Mouse (Mus musculus): ENCODE measurements around the gene Cacnb2. TPM values are rescaled to one million over a fixed set of nuclear protein-coding genes. Genes with fewer than 3 reads are reported as not detected.

The Cacnb2 gene
- polyA plus RNA-seq, 1 experiment from 2014 or later: 1.5 TPM

- ATAC-seq (ENCODE audit: low FRiP score, low TSS enrichment) (no peak), DNase-seq (ENCODE audit: low spot score) (no peak)
- Histone ChIP-seq H3K9me3 (ENCODE audit: control insufficient read depth, low read length) (no peaks in the 10 kb centered on the region), H3K27me3 (ENCODE audit: control insufficient read depth, insufficient read depth, low read length) (no peaks in the 10 kb centered on the region), H3K9ac (ENCODE audit: low read length) (no peak overlapping the region), H3K4me1 (replicated peaks; ENCODE audit: control insufficient read depth, insufficient read depth) (no peaks in the 10 kb centered on the region), H3K4me2 (replicated peaks; ENCODE audit: low read depth) (no peak overlapping the region), H3K4me3 (ENCODE audit: low read depth, low read length) (no peak overlapping the region), H3K36me3 (ENCODE audit: control insufficient read depth, insufficient read depth, low read length) (no peaks in the 10 kb centered on the region), H3K27ac (replicated peaks) (no peak overlapping the region)
- 70% methylated on average over 3 of the region's 3 CpGs for WGBS
- no peak for TF ChIP-seq EP300 (optimal IDR thresholded peaks at IDR 0.05)
- no peak for TF ChIP-seq CTCF (IDR thresholded peaks at IDR 0.05; ENCODE audit: low read depth)
These were observed 340.9 kb downstream of the Cacnb2 start for GRCm38 (mm10) chr2:14943691-14944357.

DNA sequence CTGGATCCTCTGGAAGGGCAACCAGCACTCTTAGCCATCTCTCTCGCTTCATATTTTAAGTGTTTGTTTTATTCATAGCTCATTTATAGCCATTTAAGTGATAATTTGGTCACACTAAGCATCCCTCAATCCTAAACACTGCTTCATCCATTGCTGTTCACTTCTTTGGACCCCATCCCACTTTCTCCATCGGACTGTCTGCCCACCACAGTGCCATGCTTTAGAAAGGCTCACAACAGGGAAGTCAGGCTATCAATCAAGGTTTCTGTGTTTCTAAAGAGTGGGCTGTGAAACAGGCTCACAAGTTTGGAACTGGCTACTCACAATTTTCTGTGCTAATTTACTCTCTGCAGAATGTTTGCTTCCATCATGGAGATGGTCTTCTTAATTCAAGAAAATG lies 350.2 kb downstream of the Cacnb2 start:
- DNase-seq (ENCODE audit: low spot score) (no peak), ATAC-seq (ENCODE audit: low FRiP score, low TSS enrichment) (no peak)
- Histone ChIP-seq H3K36me3 (ENCODE audit: control insufficient read depth, insufficient read depth, low read length) (no peaks in the 10 kb centered on the region), H3K9ac (ENCODE audit: low read length) (no peak overlapping the region), H3K9me3 (ENCODE audit: control insufficient read depth, low read length) (no peaks in the 10 kb centered on the region), H3K4me3 (ENCODE audit: low read depth, low read length) (no peak overlapping the region), H3K27me3 (ENCODE audit: control insufficient read depth, insufficient read depth, low read length) (no peaks in the 10 kb centered on the region), H3K4me2 (replicated peaks; ENCODE audit: low read depth) (no peak overlapping the region), H3K27ac (replicated peaks) (no peak overlapping the region), H3K4me1 (replicated peaks; ENCODE audit: control insufficient read depth, insufficient read depth) (no peaks in the 10 kb centered on the region)
- no peak for TF ChIP-seq EP300 (optimal IDR thresholded peaks at IDR 0.05)
- no peak for TF ChIP-seq CTCF (IDR thresholded peaks at IDR 0.05; ENCODE audit: low read depth)
- 74% methylated on average over 2 of the region's 2 CpGs for WGBS

DNA sequence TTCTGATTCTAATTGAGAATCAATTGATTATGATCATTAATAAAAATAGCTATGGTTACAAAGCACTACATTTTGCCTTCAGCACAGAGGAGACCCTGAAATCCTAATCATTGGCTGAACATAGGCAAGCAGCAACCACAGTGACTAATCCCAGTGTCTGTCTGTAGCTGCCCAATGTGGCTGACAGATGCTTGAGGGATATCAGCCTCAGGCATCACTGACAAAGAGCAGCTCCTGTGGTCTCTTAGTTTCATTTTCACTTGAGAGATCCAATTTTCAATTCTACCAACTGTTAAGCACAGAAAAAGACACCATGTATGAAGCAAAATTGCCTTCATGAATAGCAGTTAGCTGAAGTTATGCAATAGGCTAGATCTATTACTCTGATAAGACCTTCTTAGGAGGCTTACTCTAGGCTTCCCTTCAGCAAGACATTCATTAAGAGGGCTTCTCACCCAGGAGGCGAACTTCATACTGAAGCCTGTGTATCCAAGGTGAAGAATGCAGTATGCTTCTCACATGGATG lies 358.1 kb downstream of the Cacnb2 start:
- no peak overlapping the region for H3K4me3 ChIP-seq (ENCODE audit: low read depth, low read length)
- TF ChIP-seq EP300 (optimal IDR thresholded peaks at IDR 0.05) (no peak), CTCF (IDR thresholded peaks at IDR 0.05; ENCODE audit: low read depth) (no peak)
- no peak for ATAC-seq (ENCODE audit: low FRiP score, low TSS enrichment)

GRCm38 (mm10) chr2:14961493-14961892 lies 358.6 kb downstream of the Cacnb2 start:
- ATAC-seq (ENCODE audit: low FRiP score, low TSS enrichment) (no peak), DNase-seq (ENCODE audit: low spot score) (no peak)
- no peaks in the 10 kb centered on the region for H3K36me3 ChIP-seq (ENCODE audit: control insufficient read depth, insufficient read depth, low read length)
- no peak overlapping the region for H3K9ac ChIP-seq (ENCODE audit: low read length)
- H3K4me2 ChIP-seq (replicated peaks; ENCODE audit: low read depth): no peak overlapping the region
- no peaks in the 10 kb centered on the region for H3K9me3 ChIP-seq (ENCODE audit: control insufficient read depth, low read length)
- TF ChIP-seq EP300 (optimal IDR thresholded peaks at IDR 0.05): no peak
- TF ChIP-seq CTCF (IDR thresholded peaks at IDR 0.05; ENCODE audit: low read depth): no peak
- H3K27me3 ChIP-seq (ENCODE audit: control insufficient read depth, insufficient read depth, low read length): no peaks in the 10 kb centered on the region
- WGBS: 75% methylated on average over 2 of the region's 2 CpGs
- H3K4me3 ChIP-seq (ENCODE audit: low read depth, low read length): no peak overlapping the region
- no peak overlapping the region for H3K27ac ChIP-seq (replicated peaks)
- no peaks in the 10 kb centered on the region for H3K4me1 ChIP-seq (replicated peaks; ENCODE audit: control insufficient read depth, insufficient read depth)

More for the DNA sequence above, 358.1 kb downstream of the Cacnb2 start:
- Histone ChIP-seq H3K9me3 (ENCODE audit: control insufficient read depth, low read length) (no peaks in the 10 kb centered on the region), H3K9ac (ENCODE audit: low read length) (no peak overlapping the region), H3K27me3 (ENCODE audit: control insufficient read depth, insufficient read depth, low read length) (no peaks in the 10 kb centered on the region), H3K36me3 (ENCODE audit: control insufficient read depth, insufficient read depth, low read length) (no peaks in the 10 kb centered on the region), H3K4me2 (replicated peaks; ENCODE audit: low read depth) (no peak overlapping the region), H3K27ac (replicated peaks) (no peak overlapping the region), H3K4me1 (replicated peaks; ENCODE audit: control insufficient read depth, insufficient read depth) (no peaks in the 10 kb centered on the region)
- WGBS: 59% methylated on average over 1 of the region's 1 CpGs
- DNase-seq (ENCODE audit: low spot score): no peak

GRCm38 (mm10) chr2:14984029-14984428 lies 381.1 kb downstream of the Cacnb2 start:
- Histone ChIP-seq H3K27me3 (ENCODE audit: control insufficient read depth, insufficient read depth, low read length) (no peaks in the 10 kb centered on the region), H3K4me1 (replicated peaks; ENCODE audit: control insufficient read depth, insufficient read depth) (no peaks in the 10 kb centered on the region), H3K4me2 (replicated peaks; ENCODE audit: low read depth) (no peak overlapping the region), H3K4me3 (ENCODE audit: low read depth, low read length) (no peak overlapping the region), H3K9me3 (ENCODE audit: control insufficient read depth, low read length) (no peaks in the 10 kb centered on the region), H3K27ac (replicated peaks) (no peak overlapping the region), H3K9ac (ENCODE audit: low read length) (no peak overlapping the region), H3K36me3 (ENCODE audit: control insufficient read depth, insufficient read depth, low read length) (no peaks in the 10 kb centered on the region)
- ATAC-seq (ENCODE audit: low FRiP score, low TSS enrichment) (no peak), DNase-seq (ENCODE audit: low spot score) (no peak)
- 72% methylated on average over 11 of the region's 11 CpGs for WGBS
- TF ChIP-seq CTCF (IDR thresholded peaks at IDR 0.05; ENCODE audit: low read depth) (no peak), EP300 (optimal IDR thresholded peaks at IDR 0.05) (no peak)

GRCm38 (mm10) chr2:14988451-14988850 lies 385.6 kb downstream of the Cacnb2 start:
- no peaks in the 10 kb centered on the region for H3K9me3 ChIP-seq (ENCODE audit: control insufficient read depth, low read length)
- H3K27me3 ChIP-seq (ENCODE audit: control insufficient read depth, insufficient read depth, low read length): no peaks in the 10 kb centered on the region
- no peak overlapping the region for H3K4me3 ChIP-seq (ENCODE audit: low read depth, low read length)
- no peak overlapping the region for H3K9ac ChIP-seq (ENCODE audit: low read length)
- DNase-seq (ENCODE audit: low spot score) (no peak), ATAC-seq (ENCODE audit: low FRiP score, low TSS enrichment) (no peak)
- TF ChIP-seq CTCF (IDR thresholded peaks at IDR 0.05; ENCODE audit: low read depth) (no peak), EP300 (optimal IDR thresholded peaks at IDR 0.05) (no peak)
- no peaks in the 10 kb centered on the region for H3K36me3 ChIP-seq (ENCODE audit: control insufficient read depth, insufficient read depth, low read length)
- H3K27ac ChIP-seq (replicated peaks): no peak overlapping the region
- H3K4me1 ChIP-seq (replicated peaks; ENCODE audit: control insufficient read depth, insufficient read depth): no peaks in the 10 kb centered on the region
- 72% methylated on average over 4 of the region's 4 CpGs for WGBS
- no peak overlapping the region for H3K4me2 ChIP-seq (replicated peaks; ENCODE audit: low read depth)

Measured in stomach, postnatal 0 days (tissue).